Mouse (Mus musculus): ENCODE measurements around the gene Ccl12. TPM values are rescaled to one million over a fixed set of nuclear protein-coding genes. Genes with fewer than 3 reads are reported as not detected.

The Ccl12 gene
- total RNA-seq, 4 experiments from 2014 or later: not detected

GRCm38 (mm10) chr11:82136196-82136595 is 34.6 kb downstream of the Ccl12 start:
- DNase-seq (ENCODE audit: low spot score in 2 of 2): no peak

DNA sequence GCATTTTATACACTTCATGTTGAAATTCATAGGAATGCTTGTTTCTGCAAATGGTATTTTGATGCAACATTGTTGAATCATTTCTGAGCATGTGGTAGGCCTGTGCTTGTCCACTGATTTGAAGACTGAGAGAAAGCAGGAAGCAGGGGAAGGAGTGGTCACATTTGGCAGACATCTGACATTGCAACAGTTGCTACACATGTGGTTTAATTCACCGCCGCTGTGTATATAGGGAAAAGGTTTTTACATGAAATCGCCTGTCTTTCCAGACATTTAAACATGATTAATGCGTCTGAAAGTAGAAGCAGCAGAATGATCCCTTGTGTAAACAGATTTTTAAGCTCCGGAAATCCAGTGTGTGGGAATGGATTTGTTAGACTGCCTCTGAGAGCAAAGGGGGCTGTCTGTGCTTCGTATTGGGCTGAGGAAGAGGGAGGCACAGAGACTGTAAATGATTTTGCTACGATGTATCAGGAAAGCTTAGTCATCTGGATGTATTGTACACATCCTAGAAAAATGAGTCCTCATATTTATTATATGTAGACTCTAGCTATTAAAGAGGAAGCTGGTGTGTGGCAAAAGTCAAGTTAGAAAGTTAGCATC is 37.9 kb downstream of the Ccl12 start:
- no peak for DNase-seq (ENCODE audit: low spot score in 2 of 2)

Other genes with a start within 250 kb of the Ccl12 start
- gene 5530401A14Rik, start 241.2 kb upstream of the Ccl12 start, total RNA-seq (2022): under 1 TPM in 3 of 4 experiments, not detected in 1; 0.12 to 0.13 (median 0.12) TPM
- 1 to 10 TPM in 1 of 4 experiments, under 1 TPM in 3; 0.13 to 1.5 (median 0.41) TPM for gene Asic2, start 133.4 kb upstream of the Ccl12 start, total RNA-seq (2022)
- gene Ccl2, start 66.3 kb upstream of the Ccl12 start, total RNA-seq (2022): under 1 TPM in 2 of 4 experiments, not detected in 2; 0.74 to 0.94 TPM
- gene Gm17268, start 63.3 kb upstream of the Ccl12 start, total RNA-seq (2022): not detected
- under 1 TPM in 1 of 4 experiments, not detected in 3; 0.56 TPM for gene Ccl7, start 56.1 kb upstream of the Ccl12 start, total RNA-seq (2022)
- gene Ccl11, start 44.0 kb upstream of the Ccl12 start, total RNA-seq (2022): 10 to 100 TPM; 13.0 to 23.4 (median 18.2) TPM
- gene Ccl8, start 13.3 kb downstream of the Ccl12 start, total RNA-seq (2022): under 1 TPM in 1 of 4 experiments, not detected in 3; 0.86 TPM
- gene Ccl1, start 203.8 kb downstream of the Ccl12 start, total RNA-seq (2022): not detected